Mouse (Mus musculus) kidney, postnatal 0 days (tissue): Measurements from ENCODE around the gene Cabp4. TPM values are rescaled to one million over a fixed set of nuclear protein-coding genes. Genes with fewer than 3 reads are reported as not detected.

Experiments
- ATAC-seq: fragments of 200-750 bp; cut with Nextera tagmentation; replicated peaks from 2 replicates; pipeline ENCODE4 v1.8.0; 2017; ENCODE audit warnings: low read depth, moderate number of reproducible peaks, moderate TSS enrichment, moderate library complexity; ENCODE audit not compliant: low FRiP score
- DNase-seq: peaks from one replicate; pipeline ENCODE4 v3.0.0-alpha.2; 2016; ENCODE audit warnings: low spot score
- H3K27ac ChIP-seq: fragments of 300-500 bp; sonication (generic); 2 replicates; pipeline ENCODE4 v1.5.1; 2014; ENCODE audit warnings: mild to moderate bottlenecking
- H3K27me3 ChIP-seq: fragments of 300-500 bp; sonication (generic); 2 replicates; pipeline ENCODE4 v1.6.1; 2014; ENCODE audit warnings: low read length, mixed read lengths; ENCODE audit not compliant: insufficient read depth
- H3K36me3 ChIP-seq: fragments of 300-500 bp; sonication (generic); 2 replicates; pipeline ENCODE4 v1.6.1; 2014; ENCODE audit warnings: low read length, mixed read lengths; ENCODE audit not compliant: insufficient read depth
- H3K4me1 ChIP-seq: fragments of 300-500 bp; sonication (generic); replicated peaks from 2 replicates; pipeline ENCODE4 v1.6.1; 2014; ENCODE audit warnings: antibody characterized with exemption, low read length, mixed read lengths; ENCODE audit not compliant: insufficient read depth
- H3K4me2 ChIP-seq: fragments of 300-500 bp; sonication (generic); 2 replicates; pipeline ENCODE4 v1.6.1; 2014; ENCODE audit warnings: mild to moderate bottlenecking, low read length, moderate library complexity, mixed read lengths
- H3K4me3 ChIP-seq: fragments of 300-500 bp; sonication (generic); replicated peaks from 2 replicates; pipeline ENCODE4 v1.5.1; 2014; ENCODE audit warnings: low read depth, low read length
- H3K9ac ChIP-seq: fragments of 300-500 bp; sonication (generic); 2 replicates; pipeline ENCODE4 v1.6.1; 2014; ENCODE audit warnings: low read depth, low read length
- H3K9me3 ChIP-seq: fragments of 300-500 bp; sonication (generic); replicated peaks from 2 replicates; pipeline ENCODE4 v1.6.1; 2016; ENCODE audit warnings: low read length, inconsistent platforms, mixed read lengths
- CTCF ChIP-seq: IDR thresholded peaks from 2 replicates; pipeline ENCODE4 v1.5.1; 2016; ENCODE audit warnings: antibody characterized with exemption, low read depth, mild to moderate bottlenecking, moderate library complexity
- WGBS: fragments of 180-500 bp; shearing (Covaris S2); extraction: QIAGEN DNeasy Blood & Tissue Kit; methylation state at CpG from one replicate; pipeline ENCODE4 v1.1.7; 2014; 5-methylcytosine and 5-hydroxymethylcytosine counted together
- polyA plus RNA-seq: library from polyadenylated mRNA; unstranded; fragments of >200 nt; fragmentation: Nextera tagmentation; extraction: Ambion mirVana; gene quantifications from 2 replicates; pipeline ENCODE4 v1.2.1, GENCODE M21; 2015

The Cabp4 gene
- polyA plus RNA-seq, 1 experiment from 2014 or later, result 0.13 TPM

DNA sequence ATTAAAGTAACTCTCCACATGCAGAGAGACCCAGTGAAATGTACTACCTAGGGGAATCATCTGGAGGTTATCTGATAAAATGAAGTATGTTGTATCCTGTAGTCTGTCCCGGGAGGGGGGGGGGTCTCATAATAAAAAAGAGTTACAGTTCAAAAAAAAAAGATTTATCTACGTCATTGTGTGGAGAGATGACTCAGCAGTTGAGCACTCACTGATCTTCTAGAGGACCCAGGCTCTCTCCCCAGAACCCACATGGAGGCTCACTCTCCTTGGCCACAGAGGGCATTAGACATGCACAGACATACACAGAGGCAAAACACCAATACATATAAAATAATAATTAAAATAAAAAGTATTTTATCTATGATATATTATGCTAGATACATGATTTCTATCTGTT is 52.5 kb downstream of the Cabp4 start:
- ATAC-seq, result no peak
- DNase-seq, result no peak
- H3K4me1 ChIP-seq, result no peaks in the 10 kb centered on the region
- no peaks in the 10 kb centered on the region for H3K9me3 ChIP-seq
- WGBS, result 55% methylated on average over 2 of the region's 2 CpGs
- H3K27me3 ChIP-seq, result no peaks in the 10 kb centered on the region
- H3K36me3 ChIP-seq, result no peaks in the 10 kb centered on the region
- no peak overlapping the region for H3K4me3 ChIP-seq
- H3K9ac ChIP-seq, result no peak overlapping the region
- H3K4me2 ChIP-seq, result no peak overlapping the region
- H3K27ac ChIP-seq, result no peak overlapping the region
- no peak for TF ChIP-seq CTCF

DNA sequence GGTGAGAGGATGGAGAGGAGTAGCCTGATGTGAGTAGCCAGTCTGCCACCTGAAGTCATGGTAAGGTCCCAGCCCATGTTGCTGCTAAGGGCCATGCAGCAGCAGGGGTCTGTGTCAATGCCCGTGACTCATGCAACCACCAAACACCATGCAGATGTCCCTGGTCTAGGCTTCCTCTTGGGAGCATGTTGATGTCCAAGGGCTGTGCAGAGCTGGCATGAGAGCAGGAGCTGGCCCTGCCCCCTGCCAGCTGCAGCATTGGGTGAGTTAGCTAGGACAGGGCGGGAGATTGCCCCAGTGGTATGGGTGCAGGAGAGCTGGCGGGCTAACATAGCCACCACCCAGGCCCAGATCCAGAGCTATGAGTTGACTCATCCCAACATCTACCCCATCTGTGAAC is 53.4 kb downstream of the Cabp4 start:
- ATAC-seq, result no peak
- WGBS, result 92% methylated on average over 3 of the region's 3 CpGs
- no peak overlapping the region for H3K27ac ChIP-seq
- TF ChIP-seq CTCF, result no peak
- no peak overlapping the region for H3K4me2 ChIP-seq
- H3K27me3 ChIP-seq, result no peaks in the 10 kb centered on the region
- no peaks in the 10 kb centered on the region for H3K36me3 ChIP-seq
- H3K4me1 ChIP-seq, result no peaks in the 10 kb centered on the region
- no peaks in the 10 kb centered on the region for H3K9me3 ChIP-seq
- H3K4me3 ChIP-seq, result no peak overlapping the region
- DNase-seq, result no peak
- no peak overlapping the region for H3K9ac ChIP-seq

DNA sequence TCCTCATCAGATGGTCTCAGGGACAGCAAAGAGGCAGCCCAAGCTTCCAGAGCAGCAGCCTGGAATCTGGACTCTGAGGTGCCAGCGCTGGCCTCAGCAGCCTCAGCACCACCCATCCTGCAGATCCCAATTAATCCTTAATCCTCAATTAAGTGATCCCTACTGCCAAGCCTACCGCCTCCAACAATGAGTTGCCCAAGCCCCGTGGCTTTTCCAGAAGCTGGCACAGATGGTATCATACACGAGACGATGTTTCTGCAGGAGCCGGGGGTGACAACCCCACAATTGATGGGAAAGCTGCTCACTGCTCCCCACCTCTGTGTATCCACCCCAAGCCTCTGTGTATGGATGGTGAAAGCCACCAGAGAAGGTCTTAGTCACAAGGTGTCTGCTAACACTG is 54.7 kb downstream of the Cabp4 start:
- H3K36me3 ChIP-seq, result no peaks in the 10 kb centered on the region
- no peak for ATAC-seq
- no peaks in the 10 kb centered on the region for H3K9me3 ChIP-seq
- TF ChIP-seq CTCF, result no peak
- H3K4me2 ChIP-seq, result no peak overlapping the region
- 74% methylated on average over 6 of the region's 6 CpGs for WGBS
- H3K27me3 ChIP-seq, result no peaks in the 10 kb centered on the region
- no peak overlapping the region for H3K27ac ChIP-seq
- H3K4me3 ChIP-seq, result no peak overlapping the region
- no peak overlapping the region for H3K9ac ChIP-seq
- no peaks in the 10 kb centered on the region for H3K4me1 ChIP-seq
- no peak for DNase-seq

DNA sequence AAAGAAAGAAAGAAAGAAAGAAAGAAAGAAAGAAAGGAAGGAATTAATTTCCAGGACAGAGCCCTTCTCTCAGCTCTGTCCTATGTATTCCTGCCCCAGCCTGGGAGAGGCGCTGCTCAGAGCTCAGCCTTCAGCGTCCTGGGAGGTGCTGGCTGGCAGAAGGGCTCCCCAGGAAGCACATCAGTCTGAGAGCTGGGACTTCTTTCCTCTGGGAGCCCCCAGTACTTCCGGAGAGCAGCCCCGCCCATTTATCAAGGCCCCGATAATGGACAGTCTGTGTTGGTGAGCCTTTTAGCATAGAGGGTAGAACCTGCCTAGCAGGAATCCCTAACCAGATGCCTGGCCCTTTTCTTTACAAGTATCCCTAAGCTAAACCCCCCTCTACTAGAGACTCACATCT is 55.7 kb downstream of the Cabp4 start:
- no peaks in the 10 kb centered on the region for H3K9me3 ChIP-seq
- no peak overlapping the region for H3K9ac ChIP-seq
- H3K27me3 ChIP-seq, result no peaks in the 10 kb centered on the region
- 32% methylated on average over 5 of the region's 5 CpGs for WGBS
- TF ChIP-seq CTCF, result no peak
- no peak overlapping the region for H3K4me3 ChIP-seq
- no peak for DNase-seq
- no peak overlapping the region for H3K27ac ChIP-seq
- H3K4me1 ChIP-seq, result no peaks in the 10 kb centered on the region
- no peak overlapping the region for H3K4me2 ChIP-seq
- no peak for ATAC-seq
- H3K36me3 ChIP-seq, result no peaks in the 10 kb centered on the region

DNA sequence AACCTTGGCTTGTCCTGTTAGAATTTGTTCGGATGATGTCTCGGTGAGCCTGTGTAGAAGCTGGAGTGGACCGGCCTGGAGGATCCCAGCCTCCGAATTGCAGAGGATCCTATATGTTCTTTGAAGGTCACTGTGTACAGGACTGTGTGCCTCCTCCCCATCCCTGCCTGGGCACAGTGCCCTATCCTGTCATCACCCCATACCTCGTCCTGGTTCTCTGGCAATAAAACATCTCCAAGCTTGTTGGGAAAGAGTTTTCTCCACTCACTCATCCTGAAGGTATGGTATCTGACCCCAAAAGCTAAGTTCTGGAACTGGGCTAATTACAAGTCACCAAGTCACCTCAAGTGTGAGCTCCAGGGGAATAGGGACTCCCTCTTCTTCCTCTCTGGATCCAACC is 56.7 kb downstream of the Cabp4 start:
- H3K4me3 ChIP-seq, result no peak overlapping the region
- no peak for DNase-seq
- no peaks in the 10 kb centered on the region for H3K9me3 ChIP-seq
- H3K36me3 ChIP-seq, result no peaks in the 10 kb centered on the region
- no peak overlapping the region for H3K9ac ChIP-seq
- H3K27ac ChIP-seq, result no peak overlapping the region
- no peak for ATAC-seq
- 82% methylated on average over 5 of the region's 5 CpGs for WGBS
- H3K4me2 ChIP-seq, result no peak overlapping the region
- no peak for TF ChIP-seq CTCF
- no peaks in the 10 kb centered on the region for H3K27me3 ChIP-seq
- no peaks in the 10 kb centered on the region for H3K4me1 ChIP-seq

DNA sequence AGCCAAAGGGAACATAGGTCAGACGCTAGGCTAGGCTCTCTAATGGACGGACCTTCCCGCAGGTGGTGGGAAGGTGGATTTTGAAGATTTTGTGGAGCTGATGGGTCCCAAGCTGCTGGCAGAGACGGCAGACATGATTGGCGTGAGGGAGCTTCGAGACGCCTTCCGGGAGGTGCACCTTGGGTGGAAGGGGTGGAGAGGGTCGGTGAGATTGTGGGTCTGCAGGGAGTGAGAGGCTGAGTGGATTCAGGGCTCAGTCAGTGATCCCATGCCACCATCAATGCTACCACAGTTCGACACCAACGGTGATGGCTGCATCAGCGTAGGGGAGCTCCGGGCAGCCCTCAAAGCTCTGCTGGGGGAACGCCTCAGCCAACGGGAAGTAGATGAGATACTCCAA is 57.7 kb downstream of the Cabp4 start:
- Histone ChIP-seq H3K27ac (no peak overlapping the region), H3K4me2 (no peak overlapping the region), H3K9me3 (no peaks in the 10 kb centered on the region), H3K36me3 (no peaks in the 10 kb centered on the region), H3K4me1 (no peaks in the 10 kb centered on the region), H3K9ac (no peak overlapping the region), H3K4me3 (no peak overlapping the region), H3K27me3 (no peaks in the 10 kb centered on the region)
- no peak for TF ChIP-seq CTCF
- 91% methylated on average over 15 of the region's 15 CpGs for WGBS
- no peak for DNase-seq
- ATAC-seq, result no peak

Other genes starting within 250 kb of the Cabp4 start
- gene Tcirg1, start 236.9 kb downstream of the Cabp4 start, polyA plus RNA-seq, result 31.4 and 33.0 TPM in 2 replicates
- gene Ndufs8, start 231.3 kb downstream of the Cabp4 start, polyA plus RNA-seq, result 417 and 423 TPM in 2 replicates
- gene Aldh3b1, start 214.2 kb downstream of the Cabp4 start, polyA plus RNA-seq, result 3.8 and 3.9 TPM in 2 replicates
- 24.2 and 25.5 TPM in 2 replicates for gene Unc93b1, start 208.8 kb downstream of the Cabp4 start, polyA plus RNA-seq
- gene Aldh3b3, start 185.4 kb downstream of the Cabp4 start, polyA plus RNA-seq, result 0.07 TPM in 1 of 2 replicates, not detected in the other
- gene Aldh3b2, start 171.7 kb downstream of the Cabp4 start, polyA plus RNA-seq, result 4.2 and 5.8 TPM in 2 replicates
- 83.9 and 92.6 TPM in 2 replicates for gene Acy3, start 157.5 kb downstream of the Cabp4 start, polyA plus RNA-seq
- 2.4 and 2.8 TPM in 2 replicates for gene Tbx10, start 151.3 kb downstream of the Cabp4 start, polyA plus RNA-seq
- 52.2 and 54.1 TPM in 2 replicates for gene Nudt8, start 143.5 kb downstream of the Cabp4 start, polyA plus RNA-seq
- 1.3 and 1.7 TPM in 2 replicates for gene Gm49405, start 143.4 kb downstream of the Cabp4 start, polyA plus RNA-seq
- 2.6 and 2.8 TPM in 2 replicates for gene Doc2g, start 140.7 kb downstream of the Cabp4 start, polyA plus RNA-seq
- gene Ndufv1, start 131.2 kb downstream of the Cabp4 start, polyA plus RNA-seq, result 294 and 318 TPM in 2 replicates
- gene Gstp1, start 106.0 kb downstream of the Cabp4 start, polyA plus RNA-seq, result 441 and 464 TPM in 2 replicates
- gene Gstp2, start 98.0 kb downstream of the Cabp4 start, polyA plus RNA-seq, result 3.1 and 4.4 TPM in 2 replicates
- not detected in 2 replicates for gene Gstp3, start 84.5 kb downstream of the Cabp4 start, polyA plus RNA-seq
- gene Cabp2, start 62.5 kb downstream of the Cabp4 start, polyA plus RNA-seq, result 2.2 and 2.4 TPM in 2 replicates
- 107 TPM in 2 replicates for gene Cdk2ap2, start 46.9 kb downstream of the Cabp4 start, polyA plus RNA-seq
- gene Pitpnm1, start 44.0 kb downstream of the Cabp4 start, polyA plus RNA-seq, result 12.2 and 13.9 TPM in 2 replicates
- 83.2 and 84.2 TPM in 2 replicates for gene Aip, start 18.2 kb downstream of the Cabp4 start, polyA plus RNA-seq
- gene Gpr152, start 4.2 kb downstream of the Cabp4 start, polyA plus RNA-seq, result 0.03 TPM in 1 of 2 replicates, not detected in the other
- 161 and 164 TPM in 2 replicates for gene Coro1b, start 4.6 kb upstream of the Cabp4 start, polyA plus RNA-seq
- 0.82 and 0.91 TPM in 2 replicates for gene Ptprcap, start 9.6 kb upstream of the Cabp4 start, polyA plus RNA-seq
- 42.4 and 49.0 TPM in 2 replicates for gene Rps6kb2, start 19.3 kb upstream of the Cabp4 start, polyA plus RNA-seq
- gene Carns1, start 31.4 kb upstream of the Cabp4 start, polyA plus RNA-seq, result 2.7 and 3.3 TPM in 2 replicates
- 3.5 and 3.9 TPM in 2 replicates for gene Tbc1d10c, start 47.3 kb upstream of the Cabp4 start, polyA plus RNA-seq
- gene Ppp1ca, start 48.0 kb upstream of the Cabp4 start, polyA plus RNA-seq, result 804 and 864 TPM in 2 replicates
- 22.8 and 25.7 TPM in 2 replicates for gene Rad9a, start 57.6 kb upstream of the Cabp4 start, polyA plus RNA-seq
- 6.5 and 6.7 TPM in 2 replicates for gene Clcf1, start 70.2 kb upstream of the Cabp4 start, polyA plus RNA-seq
- gene AC109138.7, start 70.3 kb upstream of the Cabp4 start, polyA plus RNA-seq, result not detected in 2 replicates
- gene Pold4, start 87.9 kb upstream of the Cabp4 start, polyA plus RNA-seq, result 40.9 and 43.6 TPM in 2 replicates
- 15.6 and 18.8 TPM in 2 replicates for gene Ssh3, start 125.1 kb upstream of the Cabp4 start, polyA plus RNA-seq
- gene Ankrd13d, start 139.1 kb upstream of the Cabp4 start, polyA plus RNA-seq, result 3.9 and 5.4 TPM in 2 replicates
- gene Grk2, start 162.2 kb upstream of the Cabp4 start, polyA plus RNA-seq, result 12.8 and 14.4 TPM in 2 replicates